Mouse (Mus musculus) stomach, postnatal 0 days (tissue): Measurements from ENCODE around the gene Dhcr24.

Experiments used
- CTCF ChIP-seq: IDR thresholded peaks from 2 replicates; pipeline ENCODE4 v1.5.1; 2016; ENCODE audit warnings: antibody characterized with exemption, low read depth, mild to moderate bottlenecking, moderate library complexity
- EP300 ChIP-seq: optimal IDR thresholded peaks from 2 replicates; pipeline ENCODE3; 2016; ENCODE audit warnings: antibody characterized with exemption

GRCm38 (mm10) chr4:106615637-106616036, 54.8 kb downstream of the Dhcr24 start:
- TF ChIP-seq CTCF (no peak), EP300 (no peak)
